Mouse (Mus musculus) kidney, postnatal 4 days (tissue): ENCODE measurements at regions not wholly inside any gene's neighbourhood (a gene's known extent, or its start where the extent isn't known, plus 50 kb on each side); places are given as distances from the start of the nearest gene placed in this dataset.
"Not testable (repeated sequence)": the region's sequence is repeated elsewhere in the genome, so short reads cannot be mapped to it uniquely, and the experiment has no call there.

ENCODE experiments used
- DNase-seq, 2 experiments: peaks; one replicate each; pipeline ENCODE4 v3.0.0; 2021; ENCODE audit warnings: mixed read lengths in 2 of 2

DNA sequence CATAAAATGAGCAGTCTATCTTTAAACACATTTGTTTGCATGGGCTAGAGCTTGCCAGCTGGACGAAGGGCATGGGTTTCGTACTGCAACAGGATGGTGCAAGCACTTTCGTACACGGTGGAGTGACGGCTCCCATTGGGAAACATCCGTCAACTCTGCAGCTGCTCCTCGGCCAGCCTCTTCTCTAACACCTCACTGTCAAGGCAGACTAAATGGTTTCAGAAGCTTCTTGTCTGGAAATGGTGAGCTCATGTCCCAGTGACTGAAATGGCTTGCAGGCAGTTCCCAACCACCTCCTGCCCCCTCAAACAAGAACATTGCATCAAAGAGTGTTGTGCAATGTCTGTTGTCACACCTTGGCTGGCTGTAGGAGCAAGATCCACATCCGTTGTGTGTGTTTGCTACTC lies 163.4 kb downstream of the Trib2 start:
- no peak for DNase-seq

DNA sequence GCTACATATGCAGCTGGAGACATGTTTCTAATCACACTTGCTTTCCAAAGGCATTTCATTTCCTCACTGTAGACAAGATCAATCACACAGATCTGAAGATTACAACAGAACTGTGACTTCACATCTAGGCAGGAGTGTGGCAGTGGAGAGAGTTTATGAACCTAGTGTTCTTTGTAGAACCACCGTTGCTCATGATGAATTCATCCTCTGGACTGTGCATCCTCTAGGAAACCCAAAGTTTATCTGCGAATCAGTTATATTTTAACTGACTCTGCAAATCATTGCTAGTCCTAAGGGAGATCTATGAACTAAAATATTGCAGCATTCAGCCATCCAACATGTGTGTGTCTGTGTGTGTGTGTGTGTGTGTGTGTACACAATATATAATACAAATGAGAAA lies 165.4 kb downstream of the Trib2 start:
- DNase-seq: no peak

DNA sequence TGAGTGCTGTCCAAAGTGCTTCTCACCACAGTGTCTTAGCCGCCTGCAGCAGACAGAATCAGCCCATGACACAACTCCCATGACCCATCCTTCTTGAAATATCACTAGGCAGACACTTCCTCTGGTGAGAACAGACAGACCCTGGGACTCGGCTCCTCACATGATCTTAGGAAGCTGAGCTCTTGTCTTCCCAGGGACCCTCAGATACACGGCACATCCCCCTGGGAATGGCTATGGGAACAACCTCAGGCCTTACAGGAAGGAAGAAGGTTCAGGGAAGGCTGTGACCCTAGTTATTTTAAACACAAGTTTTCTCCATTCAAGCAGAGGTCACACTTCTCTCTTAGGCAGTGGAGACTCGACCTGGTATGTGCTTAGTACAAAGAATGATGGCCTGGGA lies 166.8 kb downstream of the Trib2 start:
- DNase-seq: no peak

DNA sequence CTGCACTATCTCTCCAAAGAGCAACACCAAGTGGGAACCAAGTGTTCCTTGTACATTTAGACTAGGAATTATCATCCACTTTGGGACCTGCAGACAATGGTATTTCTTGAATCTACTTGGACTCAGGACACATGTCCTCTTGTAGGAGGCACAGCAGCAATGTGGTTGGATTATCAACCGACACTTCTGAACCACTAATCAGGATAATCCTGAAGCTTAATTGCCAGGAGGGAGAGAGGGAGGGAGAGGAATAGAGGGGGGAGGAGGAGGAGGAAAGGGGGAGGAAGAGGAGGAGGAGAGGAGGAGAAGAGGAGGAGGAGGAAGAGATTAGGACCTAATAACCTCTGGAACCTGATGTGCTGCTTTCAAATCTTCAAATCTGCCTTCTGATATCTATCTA lies 167.5 kb downstream of the Trib2 start:
- DNase-seq: no peak

DNA sequence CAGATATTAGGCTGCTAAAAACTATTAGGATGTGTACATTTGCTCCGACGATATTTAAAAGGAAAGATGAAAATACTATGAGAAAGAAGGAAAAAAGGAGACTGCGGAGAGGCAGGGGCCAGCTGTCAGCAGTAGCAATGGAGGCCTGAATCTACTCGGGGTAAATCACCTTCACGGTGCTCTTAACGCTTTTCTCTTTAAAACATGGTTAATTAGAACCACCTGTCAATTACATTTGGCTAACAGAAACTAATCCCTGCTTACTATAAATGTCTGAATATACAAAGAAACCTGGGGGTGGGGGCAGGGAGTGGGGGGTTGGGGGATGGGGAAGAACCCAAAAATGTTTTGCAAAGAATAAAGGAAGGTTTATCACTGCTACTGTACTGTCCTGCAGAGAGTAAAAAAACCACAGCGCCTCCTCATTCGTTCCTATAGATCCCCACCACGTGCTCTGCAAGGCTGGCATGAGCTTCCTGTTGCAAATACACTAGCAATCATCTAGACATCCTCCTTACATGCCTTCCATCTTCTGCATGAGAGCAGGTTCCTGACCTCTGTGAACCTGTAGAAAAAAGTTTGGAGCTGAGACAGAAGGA lies 172.5 kb downstream of the Trib2 start:
- no peak for DNase-seq

DNA sequence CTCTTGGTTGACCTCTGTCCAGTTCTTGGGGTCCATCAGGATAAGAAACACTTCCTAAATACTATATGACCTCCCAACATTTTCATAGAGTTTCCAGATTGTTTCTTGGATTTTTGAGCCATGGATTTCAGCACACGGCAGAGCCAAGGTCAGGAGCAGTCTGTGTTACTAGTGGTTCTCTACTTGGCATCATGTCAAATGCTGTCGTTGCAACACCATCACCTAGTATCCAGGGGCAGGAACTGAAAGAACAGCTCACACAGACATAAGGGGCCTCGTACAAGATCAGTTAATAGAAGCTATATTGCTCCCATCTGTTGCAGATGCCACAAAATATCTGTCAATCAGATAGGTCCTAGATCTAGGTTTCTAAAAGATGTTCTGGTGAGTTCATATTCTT lies 173.1 kb downstream of the Trib2 start:
- no peak for DNase-seq

DNA sequence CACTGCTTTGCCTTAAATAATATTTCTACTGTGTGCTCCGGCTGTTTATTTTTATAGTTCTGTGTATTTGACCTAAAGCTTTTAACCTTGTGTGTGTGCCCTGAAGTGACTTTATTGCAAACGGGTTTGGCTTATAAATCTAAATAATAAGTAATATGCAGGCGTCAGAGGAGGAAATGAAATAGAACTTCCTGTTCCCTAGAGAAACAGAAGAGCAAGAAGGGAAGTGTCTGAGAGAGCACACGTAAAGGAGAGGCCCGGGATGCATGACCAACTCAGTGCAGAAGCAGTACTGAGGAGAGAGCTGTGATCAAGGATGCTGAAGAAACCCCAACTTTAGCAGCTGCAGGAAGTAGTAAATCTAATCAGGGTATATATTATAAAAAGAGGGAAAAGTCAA lies 176.4 kb downstream of the Trib2 start:
- DNase-seq: peak in 1 of 2 experiments; percentile 2

DNA sequence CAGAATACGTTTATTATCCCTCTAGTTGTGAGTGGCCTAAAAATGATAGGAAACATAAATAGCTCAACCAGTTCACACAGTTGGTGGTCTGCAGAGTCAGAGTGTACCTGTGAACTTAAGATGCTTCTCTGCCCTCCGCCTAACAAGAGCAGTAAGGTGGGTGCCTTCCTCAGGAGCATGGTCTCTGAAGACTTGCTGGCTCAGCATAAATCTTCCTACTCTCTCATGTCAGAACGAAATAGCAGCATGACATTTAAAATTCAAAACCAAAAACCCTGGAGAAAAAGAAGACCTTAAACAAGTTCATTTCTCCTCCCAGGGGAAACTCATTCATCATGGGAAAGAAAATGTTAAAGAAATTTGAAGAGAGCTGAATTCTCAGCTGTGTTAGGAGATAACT lies 186.8 kb downstream of the Trib2 start:
- DNase-seq: no peak

DNA sequence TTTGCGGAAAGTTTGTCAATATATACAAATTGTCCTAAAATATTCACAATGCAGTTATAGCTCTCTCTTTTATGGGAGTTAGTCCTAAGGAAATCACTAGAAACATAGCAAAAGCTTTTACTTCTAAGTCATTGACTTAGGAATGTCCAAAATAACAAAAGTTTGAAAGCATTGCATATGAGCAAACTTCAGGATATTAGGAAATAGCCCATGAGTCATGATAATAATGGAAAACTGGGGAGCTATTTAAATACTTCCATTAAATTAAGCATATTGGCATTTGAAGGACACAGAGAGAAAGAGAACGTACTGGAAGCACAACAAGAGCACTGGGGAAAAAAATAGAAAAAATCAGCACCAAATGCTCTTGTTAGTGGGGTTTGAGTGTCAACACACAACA lies 197.2 kb downstream of the Trib2 start:
- no peak for DNase-seq

DNA sequence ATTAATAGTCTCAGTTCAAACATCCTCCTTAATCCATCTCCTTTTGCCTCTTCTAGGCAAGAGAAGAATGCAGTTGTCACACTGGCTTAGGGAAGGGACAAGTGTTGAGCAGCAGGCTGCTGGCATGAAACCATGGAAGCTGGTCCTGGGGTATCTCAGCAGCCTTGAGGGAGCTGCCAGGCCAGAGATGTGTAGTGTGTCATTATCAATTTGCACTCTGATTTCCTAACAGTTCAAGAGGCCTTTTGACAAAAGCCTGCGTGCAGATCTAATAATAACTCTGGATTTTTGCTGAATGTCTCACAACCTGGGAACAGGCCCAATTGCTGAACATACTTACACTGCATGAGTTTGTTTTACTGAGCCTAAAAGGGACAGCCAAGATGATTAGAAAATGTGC lies 199.4 kb downstream of the Trib2 start:
- DNase-seq: peak in 1 of 2 experiments; percentile 26

DNA sequence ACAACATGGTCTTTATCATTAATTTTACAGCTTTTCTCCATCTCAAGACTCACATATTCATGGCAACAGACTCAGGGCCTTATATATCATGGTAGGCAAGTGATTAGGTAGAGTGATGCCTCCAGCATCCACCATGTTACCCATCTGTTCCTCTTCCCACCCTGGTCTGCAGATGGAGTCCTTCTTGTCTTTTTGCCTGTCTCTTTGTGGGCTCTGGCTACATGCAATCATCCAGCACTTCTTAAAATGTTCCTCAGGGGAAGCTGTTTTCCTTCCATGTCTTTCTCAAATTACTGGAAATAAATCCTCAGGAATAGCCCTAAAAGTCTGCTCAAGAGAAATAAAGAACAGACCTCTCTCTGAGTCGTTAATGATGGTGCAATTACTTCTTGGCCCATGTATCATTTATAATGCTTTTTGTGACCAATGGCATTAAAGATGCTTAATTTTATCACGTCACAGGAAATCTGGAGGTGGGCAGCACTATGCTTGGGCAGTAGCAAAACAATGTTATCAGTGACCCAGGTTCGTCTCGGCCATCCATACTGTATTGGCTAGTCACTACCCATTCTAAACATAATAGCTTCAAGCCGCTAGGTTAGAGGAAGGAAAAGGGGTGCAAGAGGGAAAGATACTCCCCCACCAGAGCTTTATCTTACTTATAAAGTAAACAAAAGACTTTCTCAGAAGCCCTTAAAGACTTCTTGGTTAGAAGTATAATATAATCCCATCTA lies 204.7 kb downstream of the Trib2 start:
- no peak for DNase-seq

DNA sequence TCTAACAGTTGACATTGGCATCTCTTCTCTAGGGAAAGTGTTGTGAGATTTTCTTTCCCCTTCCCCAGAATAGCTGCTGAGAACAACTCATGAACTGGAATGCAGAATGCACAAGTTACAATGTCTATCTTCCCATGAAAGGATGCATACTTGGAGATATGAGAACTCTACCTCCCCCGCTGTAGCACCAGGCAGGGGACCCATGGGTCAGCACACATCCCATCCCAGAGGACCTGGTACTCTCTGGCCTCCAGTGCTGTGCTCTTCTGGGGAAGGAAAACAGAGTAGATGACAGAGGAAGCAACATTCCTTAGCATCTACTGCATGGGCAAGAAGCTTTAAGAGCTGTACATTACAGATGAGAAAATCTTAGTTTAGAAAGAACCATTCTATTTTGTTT lies 209.6 kb downstream of the Trib2 start:
- peak in 1 of 2 experiments; percentile 25 for DNase-seq

DNA sequence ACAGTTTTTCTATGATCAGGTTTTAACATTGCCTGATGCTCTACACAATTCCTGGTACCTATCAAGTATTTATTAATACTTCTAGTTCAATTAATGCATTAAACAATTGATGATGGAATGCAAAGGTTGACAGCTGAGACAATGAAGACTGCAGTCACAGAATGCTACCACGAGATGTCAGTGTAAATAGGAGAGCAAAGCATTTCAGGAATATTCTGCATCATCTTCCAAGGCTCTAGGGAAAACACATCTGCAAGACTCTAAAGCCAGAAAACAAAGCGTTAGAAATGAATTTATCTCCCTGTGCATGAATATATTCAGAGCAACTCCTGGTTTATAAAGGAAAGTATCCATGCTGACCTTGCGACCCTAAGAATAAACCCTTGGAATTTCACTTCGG lies 210.6 kb downstream of the Trib2 start:
- DNase-seq: peak in 1 of 2 experiments; percentile 25

DNA sequence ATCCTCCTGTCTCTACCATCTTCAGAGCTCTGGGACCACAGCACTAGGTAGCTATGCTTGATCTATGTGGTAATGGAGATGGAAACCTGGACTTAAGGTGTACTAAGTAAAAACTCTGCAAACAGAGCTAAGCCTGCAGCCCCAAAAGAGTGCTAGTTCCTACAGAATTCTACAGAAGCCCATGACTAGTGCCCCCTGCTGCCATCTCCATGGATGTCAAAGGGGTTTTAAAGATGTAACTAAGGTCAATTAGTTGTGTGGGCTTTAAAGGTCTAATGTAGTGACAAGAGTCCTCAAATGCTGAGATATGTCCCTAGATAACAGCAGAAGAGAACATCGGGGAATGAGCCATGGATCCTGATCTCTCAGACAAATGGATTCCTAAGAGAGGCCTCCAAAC lies 212.1 kb downstream of the Trib2 start:
- no peak for DNase-seq

DNA sequence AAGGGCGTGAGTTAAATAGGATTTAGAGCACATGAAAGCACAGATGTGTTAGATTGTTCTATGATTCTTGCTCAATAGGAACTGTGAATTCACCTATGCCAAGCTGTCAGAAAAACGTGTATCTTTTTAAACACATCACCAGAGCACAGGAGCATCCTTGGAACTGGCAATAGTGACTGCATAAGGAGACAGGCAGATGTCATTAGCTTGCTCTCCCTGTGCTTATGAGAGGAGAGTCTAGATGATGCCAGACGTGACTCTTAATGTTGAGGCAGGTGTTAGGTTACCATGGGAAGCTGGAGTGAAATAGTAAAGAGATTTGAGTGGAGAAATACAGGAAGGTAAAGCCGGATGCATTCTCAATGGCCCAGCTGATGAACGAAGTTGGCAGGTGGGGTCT lies 212.8 kb downstream of the Trib2 start:
- DNase-seq: no peak

DNA sequence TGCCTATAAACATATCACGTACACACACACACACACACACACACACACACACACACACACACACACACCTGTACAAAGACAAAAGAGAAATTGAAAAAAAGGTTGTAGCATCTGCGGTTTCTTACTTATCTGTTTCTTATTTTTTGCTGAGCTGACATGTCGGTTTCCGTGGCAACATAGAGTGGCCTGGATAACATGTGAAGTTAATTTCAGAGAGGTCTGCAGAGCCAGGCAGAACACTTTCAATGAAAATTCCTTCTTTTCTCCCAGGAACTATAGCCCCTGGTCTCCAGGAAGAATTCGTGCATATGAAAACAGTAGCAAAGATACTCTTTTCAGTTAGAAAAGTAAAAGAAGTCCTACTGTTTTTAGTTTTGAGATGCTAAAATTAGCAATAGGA lies 213.4 kb downstream of the Trib2 start:
- no peak for DNase-seq

DNA sequence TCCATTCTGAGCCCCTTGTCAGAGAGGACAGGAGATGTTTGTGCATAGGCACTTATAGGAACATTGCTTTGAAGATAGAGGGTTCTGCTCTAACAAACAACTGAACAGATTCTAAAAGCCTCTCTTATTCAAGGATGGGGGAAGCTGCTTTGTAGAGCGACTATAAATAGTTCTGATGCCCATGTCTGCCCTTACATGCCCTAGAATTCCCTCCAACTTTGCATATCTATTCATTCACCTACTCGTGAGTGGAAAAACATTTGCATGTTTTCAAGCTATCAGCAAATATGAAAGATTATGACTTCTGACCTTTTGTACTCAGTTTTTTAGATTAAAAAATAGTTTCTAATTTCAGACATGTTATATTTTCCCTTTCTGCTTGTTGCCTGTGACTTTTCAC lies 222.0 kb downstream of the Trib2 start:
- DNase-seq: no peak

DNA sequence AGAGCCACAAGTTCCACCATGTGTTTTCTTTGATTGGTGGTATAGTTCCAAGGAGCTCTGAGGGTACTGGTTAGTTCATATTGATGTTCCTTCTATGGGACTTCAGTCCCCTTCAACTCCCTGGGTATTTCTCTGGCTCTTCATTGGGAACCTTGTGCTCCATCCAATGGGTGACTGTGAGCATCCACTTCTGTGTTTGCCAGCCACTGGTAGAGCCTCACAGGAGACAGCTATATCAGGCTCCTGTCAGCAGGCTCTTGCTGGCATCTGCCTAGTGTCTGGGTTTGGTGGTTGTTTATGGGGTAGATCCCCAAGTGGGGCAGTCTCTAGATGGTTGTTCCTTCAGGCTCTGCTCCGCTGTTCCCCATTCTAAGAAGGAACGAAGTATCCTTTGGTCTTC lies 228.9 kb downstream of the Trib2 start:
- DNase-seq: not testable (repeated sequence)

DNA sequence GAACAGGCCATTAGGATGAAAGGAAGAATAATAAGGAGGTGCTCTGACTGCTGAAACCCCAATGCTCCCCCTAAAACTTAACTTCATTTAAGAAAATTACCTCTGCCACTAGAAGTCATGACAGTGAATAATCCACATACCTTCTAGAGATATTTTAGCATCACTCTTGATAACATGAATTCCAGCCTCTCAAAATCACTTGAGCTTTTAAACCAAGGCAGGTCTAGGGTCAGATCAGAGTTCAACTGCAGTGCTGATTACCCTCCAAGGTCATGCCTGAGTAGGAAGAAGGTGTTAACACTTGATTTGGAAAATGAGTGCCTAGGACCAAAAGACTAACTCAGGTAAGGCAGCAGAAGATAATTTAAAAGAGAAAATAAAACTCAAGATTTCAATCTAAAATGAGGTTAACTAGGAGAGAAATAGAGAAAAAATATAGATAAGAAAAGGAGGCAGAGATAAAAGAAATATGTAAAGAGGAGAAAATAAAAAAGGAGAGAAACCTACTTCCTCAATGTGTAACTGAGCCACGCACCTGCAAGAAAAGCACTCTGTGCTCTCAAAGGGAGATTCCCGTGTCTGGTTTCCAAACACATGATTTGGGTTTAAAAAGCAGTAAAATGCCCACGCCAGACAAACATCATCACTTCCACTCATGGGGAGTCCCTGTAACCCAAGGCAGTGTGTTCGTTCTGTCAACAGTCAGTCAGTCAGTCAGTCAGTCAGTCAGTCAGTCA lies 229.8 kb downstream of the Trib2 start:
- DNase-seq: no peak

DNA sequence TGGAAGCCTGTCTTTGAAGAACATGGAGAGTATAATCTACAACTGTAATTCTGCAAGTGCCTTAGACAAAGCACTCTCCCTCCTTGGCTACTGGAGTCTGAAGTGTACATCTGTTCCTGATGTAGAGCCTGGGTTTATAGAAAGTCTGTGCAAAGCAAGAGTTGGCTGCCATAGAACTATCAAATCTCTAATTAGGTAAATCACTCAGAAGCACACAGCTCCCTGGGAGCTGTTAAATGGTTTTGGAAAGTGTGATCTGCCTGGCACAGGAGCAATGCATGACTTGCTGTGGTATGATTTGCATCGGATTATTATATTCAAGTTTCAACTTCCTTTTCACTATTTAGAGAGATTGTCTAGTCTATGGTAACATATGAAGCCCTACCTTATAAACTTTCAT lies 230.9 kb downstream of the Trib2 start:
- DNase-seq: no peak

DNA sequence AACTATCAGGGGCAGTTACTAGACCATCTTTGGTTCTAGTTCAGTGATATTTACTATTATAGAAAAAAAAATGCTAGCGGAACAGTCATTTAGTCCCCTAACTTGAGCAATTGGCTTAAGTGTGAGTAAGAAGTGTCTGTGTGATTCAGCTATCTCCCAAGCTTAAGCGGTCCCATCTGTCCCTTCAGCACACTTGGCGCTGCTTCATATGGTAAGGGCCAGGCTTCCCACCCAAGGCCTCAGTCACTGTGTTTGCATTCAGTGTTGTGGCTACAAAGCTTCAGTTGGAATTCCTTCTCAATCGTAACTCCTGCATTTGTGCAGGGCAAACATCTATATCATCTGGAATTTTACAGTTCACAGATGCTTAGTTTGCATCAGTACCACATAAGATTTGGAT lies 232.0 kb downstream of the Trib2 start:
- no peak for DNase-seq

DNA sequence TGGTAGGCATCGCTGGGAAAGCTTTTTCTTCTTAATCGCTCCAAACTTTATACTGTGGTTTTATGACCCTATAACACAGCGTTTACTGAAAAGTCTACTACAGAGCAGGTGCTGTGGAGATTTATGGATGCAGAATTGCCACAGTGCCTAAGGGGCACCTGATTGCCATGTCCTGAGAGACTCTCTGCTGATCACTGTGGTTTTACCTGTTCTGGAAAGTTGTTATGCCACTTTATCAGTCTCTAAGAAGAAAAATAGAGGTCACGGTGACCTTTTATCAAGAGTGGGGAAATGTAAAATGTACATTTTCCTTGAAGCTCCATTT lies 250.0 kb downstream of the Trib2 start:
- DNase-seq: no peak

DNA sequence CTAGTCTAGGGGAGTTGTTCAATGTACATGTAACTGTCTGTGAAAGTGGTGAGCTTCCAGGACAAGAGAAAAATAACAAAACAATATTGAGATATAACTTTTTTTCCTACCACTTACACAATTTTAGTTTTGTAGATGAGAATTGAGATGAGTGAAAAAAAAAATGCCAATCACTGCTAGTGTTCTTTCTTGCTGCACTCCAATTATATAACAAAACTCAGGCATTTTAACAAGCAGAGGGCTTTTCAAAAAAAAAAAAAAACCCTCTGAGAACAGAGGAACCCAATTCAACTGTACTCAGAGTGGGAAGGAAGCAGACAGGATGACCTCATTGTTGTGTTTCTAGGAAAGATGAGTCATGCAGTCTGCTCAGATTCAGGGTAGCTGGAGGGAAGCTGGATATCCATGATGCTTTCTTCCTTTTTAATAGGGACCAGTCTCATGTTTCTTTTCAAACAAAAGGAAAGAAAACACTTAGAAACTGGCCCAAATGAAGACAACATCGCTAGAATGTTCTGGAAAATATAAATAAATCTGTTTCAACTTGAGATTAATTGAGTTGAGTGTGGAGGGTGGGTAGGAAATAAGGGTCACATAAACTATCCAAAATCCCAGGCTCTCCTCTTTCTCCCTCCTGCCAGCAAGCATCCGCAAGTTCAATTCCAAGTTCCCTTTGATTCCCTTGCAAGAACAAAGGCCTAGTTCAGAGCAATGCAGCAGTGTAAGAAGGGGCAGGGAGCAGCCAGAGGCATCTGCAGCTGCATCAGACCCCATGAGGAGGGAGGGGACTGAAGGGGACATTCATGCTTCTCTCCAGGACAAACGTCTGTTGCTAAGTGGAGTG lies 250.6 kb downstream of the Trib2 start:
- no peak for DNase-seq

DNA sequence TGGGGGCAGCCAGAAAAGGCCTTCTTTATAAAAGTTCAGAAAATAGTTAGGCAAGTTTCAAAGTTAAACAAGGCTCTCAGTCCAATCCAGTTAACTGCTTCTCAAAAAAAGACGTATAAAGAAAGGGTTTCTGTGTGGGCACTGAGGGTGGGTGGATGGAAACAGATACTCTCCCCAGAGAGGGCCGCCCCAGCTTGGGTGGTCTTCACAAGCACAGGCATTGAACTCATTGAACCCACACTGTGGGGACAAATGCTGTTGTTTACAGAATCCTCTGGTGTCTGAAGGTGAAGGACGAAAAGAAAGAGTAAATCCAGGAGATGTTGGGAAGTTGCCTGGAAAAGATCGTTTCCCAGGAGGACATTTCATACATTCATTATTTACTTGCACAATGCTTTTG lies 253.9 kb downstream of the Trib2 start:
- DNase-seq: no peak
